Mouse (Mus musculus) hindbrain, embryonic 16.5 days (tissue): Measurements from ENCODE around the gene Pzp. TPM values are rescaled to one million over a fixed set of nuclear protein-coding genes. Genes with fewer than 3 reads are reported as not detected.

Experiments used
- ATAC-seq: fragments of 200-750 bp; cut with Nextera tagmentation; 2 replicates; pipeline ENCODE4 v1.8.0; 2017; ENCODE audit warnings: moderate TSS enrichment, moderate library complexity
- H3K27ac ChIP-seq: fragments of 300-500 bp; sonication (generic); 2 replicates; pipeline ENCODE4 v1.5.1; 2014; ENCODE audit warnings: low read depth, mild to moderate bottlenecking, control low read depth, low read length, moderate library complexity
- H3K27me3 ChIP-seq: fragments of 300-500 bp; sonication (generic); replicated peaks from 2 replicates; pipeline ENCODE4 v1.6.1; 2014; ENCODE audit warnings: low read length; ENCODE audit not compliant: control insufficient read depth, insufficient read depth
- H3K36me3 ChIP-seq: fragments of 300-500 bp; sonication (generic); 2 replicates; pipeline ENCODE4 v1.6.1; 2014; ENCODE audit warnings: mild to moderate bottlenecking, low read length, moderate library complexity, mixed read lengths; ENCODE audit not compliant: control insufficient read depth, insufficient read depth
- H3K4me1 ChIP-seq: fragments of 300-500 bp; sonication (generic); 2 replicates; pipeline ENCODE4 v1.6.1; 2014; ENCODE audit warnings: low read depth, low read length; ENCODE audit not compliant: control insufficient read depth, insufficient read depth
- H3K4me2 ChIP-seq: fragments of 300-500 bp; sonication (generic); 2 replicates; pipeline ENCODE4 v1.6.1; 2014; ENCODE audit warnings: mild to moderate bottlenecking, low read length, control low read depth, moderate library complexity
- H3K4me3 ChIP-seq: fragments of 300-500 bp; sonication (generic); 2 replicates; pipeline ENCODE4 v1.5.1; 2014; ENCODE audit warnings: mild to moderate bottlenecking, low read length, control low read depth, moderate library complexity
- H3K9ac ChIP-seq: fragments of 300-500 bp; sonication (generic); 2 replicates; pipeline ENCODE4 v1.6.1; 2014; ENCODE audit warnings: low read depth, mild to moderate bottlenecking, control low read depth, low read length, moderate library complexity
- H3K9me3 ChIP-seq: fragments of 300-500 bp; sonication (generic); 2 replicates; pipeline ENCODE4 v1.6.1; 2014; ENCODE audit warnings: mild to moderate bottlenecking, low read length, moderate library complexity; ENCODE audit not compliant: control insufficient read depth
- WGBS: fragments of 180-500 bp; shearing (Covaris S2); extraction: QIAGEN DNeasy Blood & Tissue Kit; methylation state at CpG from one replicate; pipeline ENCODE4 v1.1.7; 2014; 5-methylcytosine and 5-hydroxymethylcytosine counted together
- polyA plus RNA-seq: library from polyadenylated mRNA; unstranded; fragments of >200 nt; fragmentation: Nextera tagmentation; extraction: Ambion mirVana; gene quantifications from 2 replicates; pipeline ENCODE4 v1.2.1, GENCODE M21; 2015

The Pzp gene
- polyA plus RNA-seq, 1 experiment from 2014 or later, result 0.34 TPM

DNA sequence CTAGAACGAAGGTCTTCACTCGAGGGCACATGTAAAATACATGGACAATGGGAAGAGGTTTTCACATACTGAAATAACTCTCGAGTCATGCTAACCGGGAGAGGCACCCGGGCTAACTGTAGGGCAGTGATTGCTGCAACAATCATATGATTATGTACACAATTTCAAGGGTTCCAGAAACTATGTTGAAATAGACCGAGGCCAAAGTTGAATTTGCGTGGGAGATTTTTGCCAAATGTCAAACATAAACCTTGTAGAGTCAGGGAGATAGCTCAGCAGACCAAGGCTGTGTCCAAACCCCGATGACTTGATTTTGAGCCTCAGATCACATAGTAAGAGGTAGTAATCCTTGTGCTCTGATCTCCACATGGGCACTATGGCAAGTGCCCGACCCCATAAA is 6.2 kb upstream of the Pzp start:
- Histone ChIP-seq H3K9ac (no peak overlapping the region), H3K4me2 (no peak overlapping the region), H3K36me3 (no peaks in the 10 kb centered on the region), H3K4me1 (no peaks in the 10 kb centered on the region), H3K4me3 (no peak overlapping the region), H3K9me3 (no peaks in the 10 kb centered on the region), H3K27me3 (no peaks in the 10 kb centered on the region), H3K27ac (no peak overlapping the region)
- no peak for ATAC-seq
- WGBS, result 92% methylated on average over 9 of the region's 9 CpGs

DNA sequence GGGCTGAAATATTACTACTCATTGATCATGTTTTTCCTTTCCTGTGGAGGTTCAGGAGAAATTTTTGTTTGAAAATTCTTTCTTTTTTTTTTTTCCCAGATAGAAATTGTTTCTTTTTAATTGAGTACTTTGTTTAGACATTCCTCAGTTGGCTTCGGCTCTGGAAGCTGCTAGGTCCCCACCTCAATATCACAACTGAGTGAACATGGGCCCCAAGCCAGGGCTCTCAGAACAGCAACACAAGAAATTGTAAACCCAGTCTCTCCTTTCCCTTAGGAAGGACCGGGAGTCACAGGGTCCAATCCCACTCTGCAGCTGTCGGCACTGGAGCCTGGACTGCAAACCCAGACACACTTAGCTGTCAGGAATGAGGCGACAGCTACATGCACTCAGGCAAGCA is 2.0 kb upstream of the Pzp start:
- no peak for ATAC-seq
- no peak overlapping the region for H3K4me2 ChIP-seq
- no peaks in the 10 kb centered on the region for H3K4me1 ChIP-seq
- no peak overlapping the region for H3K4me3 ChIP-seq
- no peaks in the 10 kb centered on the region for H3K9me3 ChIP-seq
- H3K27ac ChIP-seq, result no peak overlapping the region
- H3K36me3 ChIP-seq, result no peaks in the 10 kb centered on the region
- 81% methylated on average over 4 of the region's 4 CpGs for WGBS
- no peaks in the 10 kb centered on the region for H3K27me3 ChIP-seq
- H3K9ac ChIP-seq, result no peak overlapping the region

DNA sequence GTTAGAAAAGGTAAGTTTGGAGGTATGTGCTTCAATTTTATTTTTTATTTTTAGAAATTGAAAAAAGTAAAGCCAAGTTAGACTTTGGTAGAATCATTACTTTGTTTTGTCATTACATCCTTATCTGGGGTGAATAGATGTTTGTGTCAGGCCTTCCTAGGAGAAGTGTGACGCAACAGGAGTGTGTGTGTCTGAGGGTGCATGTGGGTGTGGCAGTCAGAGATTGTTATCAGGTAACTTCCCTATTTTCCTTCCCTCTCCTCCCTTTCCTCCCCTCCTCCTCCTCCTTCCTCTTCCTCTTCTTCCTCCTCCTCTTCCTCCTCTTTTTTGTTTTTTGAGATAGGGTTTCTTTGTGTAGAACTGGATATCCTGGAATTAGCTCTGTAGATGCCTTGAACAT is 590 bp upstream of the Pzp start:
- Histone ChIP-seq H3K4me3 (no peak overlapping the region), H3K27me3 (no peaks in the 10 kb centered on the region), H3K27ac (no peak overlapping the region), H3K36me3 (no peaks in the 10 kb centered on the region), H3K9me3 (no peaks in the 10 kb centered on the region), H3K4me1 (no peaks in the 10 kb centered on the region), H3K4me2 (no peak overlapping the region), H3K9ac (no peak overlapping the region)
- 77% methylated on average over 1 of the region's 1 CpGs for WGBS
- ATAC-seq, result no peak

DNA sequence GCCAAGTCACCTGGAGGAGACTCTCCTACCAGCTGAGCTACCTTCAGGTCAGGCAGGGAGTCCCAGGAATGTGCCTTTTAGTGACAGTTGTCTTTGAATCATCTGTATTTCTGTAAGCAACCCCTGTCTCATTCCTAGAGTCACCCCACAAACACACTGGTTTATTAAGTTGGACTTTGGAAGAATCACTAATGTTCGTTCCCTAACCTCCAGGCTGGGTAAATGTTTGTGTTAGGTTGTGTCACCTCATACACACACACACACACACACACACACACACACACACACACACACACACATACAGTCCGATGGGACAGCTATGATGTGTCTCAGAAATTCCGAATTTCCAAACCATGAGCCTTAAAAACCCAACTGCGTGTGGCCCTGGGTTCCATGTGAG is 719 bp downstream of the Pzp start:
- Histone ChIP-seq H3K4me2 (no peak overlapping the region), H3K27me3 (no peaks in the 10 kb centered on the region), H3K4me1 (no peaks in the 10 kb centered on the region), H3K9ac (no peak overlapping the region), H3K4me3 (no peak overlapping the region), H3K27ac (no peak overlapping the region), H3K9me3 (0 out of 2 replicates have a peak, but pooled peaks cover 2% of the 10 kb centered on the region), H3K36me3 (no peaks in the 10 kb centered on the region)
- no peak for ATAC-seq
- 94% methylated on average over 4 of the region's 4 CpGs for WGBS

DNA sequence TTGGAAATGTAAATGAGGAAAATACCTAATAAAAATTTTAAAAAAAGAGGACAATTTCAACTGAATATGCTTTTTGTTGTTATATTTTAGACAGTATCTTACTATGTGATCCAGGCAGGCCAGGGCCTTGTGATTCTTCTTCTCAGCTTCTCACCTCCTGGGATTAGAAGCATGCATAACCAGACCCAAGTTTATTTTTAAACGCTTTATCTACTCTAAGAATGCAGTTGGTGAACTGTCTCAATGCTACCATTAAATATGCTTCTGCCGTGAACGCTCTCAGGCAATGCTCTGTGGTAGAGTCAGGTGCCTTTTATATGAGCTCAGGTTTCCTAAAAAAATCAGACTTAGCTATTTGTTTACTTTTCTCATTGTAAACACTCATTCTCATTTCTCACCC is 3.2 kb downstream of the Pzp start:
- no peaks in the 10 kb centered on the region for H3K4me1 ChIP-seq
- H3K9ac ChIP-seq, result no peak overlapping the region
- H3K4me2 ChIP-seq, result no peak overlapping the region
- WGBS, result 85% methylated on average over 3 of the region's 3 CpGs
- H3K36me3 ChIP-seq, result no peaks in the 10 kb centered on the region
- ATAC-seq, result no peak
- no peak overlapping the region for H3K4me3 ChIP-seq
- H3K9me3 ChIP-seq, result 0 out of 2 replicates have a peak, but pooled peaks cover 2% of the 10 kb centered on the region
- H3K27ac ChIP-seq, result no peak overlapping the region
- H3K27me3 ChIP-seq, result no peaks in the 10 kb centered on the region

DNA sequence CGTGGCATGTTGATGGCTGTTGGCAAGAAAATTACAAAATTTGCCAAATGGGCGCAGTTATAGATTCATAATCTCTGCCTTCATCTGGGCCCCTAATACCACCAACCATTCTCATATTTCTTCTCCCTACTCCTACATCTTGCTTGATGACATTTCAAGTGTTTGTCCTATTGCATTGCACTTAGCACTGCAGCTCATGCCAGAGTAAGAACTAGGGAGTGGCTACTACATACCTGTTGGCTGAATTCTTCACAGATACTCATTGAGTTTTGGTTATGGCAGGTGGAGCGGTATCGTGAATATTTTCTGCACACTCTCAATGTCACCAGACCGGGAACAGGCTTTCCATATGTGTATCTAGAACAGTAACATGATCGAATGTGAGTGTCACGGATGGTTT is 7.4 kb downstream of the Pzp start:
- WGBS, result 93% methylated on average over 7 of the region's 7 CpGs
- Histone ChIP-seq H3K4me2 (no peak overlapping the region), H3K27me3 (no peaks in the 10 kb centered on the region)

DNA sequence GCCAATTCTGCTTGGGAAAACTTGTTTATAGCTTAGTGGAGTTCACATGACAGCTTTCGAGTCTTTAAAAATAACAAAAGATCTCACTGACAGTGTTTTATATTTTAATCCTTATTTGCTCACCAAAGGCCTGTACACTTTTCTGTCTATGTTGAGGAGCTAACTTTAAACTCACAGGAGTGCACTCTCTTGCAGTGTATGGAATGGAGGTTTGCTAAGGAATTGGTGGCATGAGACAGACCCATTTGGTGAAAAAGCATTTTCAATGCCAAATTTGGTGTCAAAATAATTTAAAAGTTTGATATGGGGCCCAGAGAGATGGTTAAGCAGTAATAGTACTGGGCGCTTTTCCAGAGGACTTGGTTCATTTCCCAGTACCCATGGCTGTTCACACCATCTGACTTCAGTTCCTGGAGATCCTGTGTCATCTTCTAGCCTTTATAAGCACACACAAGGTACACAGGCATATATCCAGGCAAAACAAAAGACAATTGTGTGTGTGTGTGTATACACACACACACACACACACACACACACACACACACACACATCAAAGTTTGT is 20.8 kb downstream of the Pzp start:
- Histone ChIP-seq H3K4me3 (no peak overlapping the region), H3K36me3 (no peaks in the 10 kb centered on the region), H3K4me2 (no peak overlapping the region), H3K27ac (no peak overlapping the region), H3K9me3 (no peaks in the 10 kb centered on the region), H3K9ac (no peak overlapping the region), H3K4me1 (no peaks in the 10 kb centered on the region), H3K27me3 (no peaks in the 10 kb centered on the region)
- no peak for ATAC-seq
- WGBS, result 89% methylated on average over 2 of the region's 2 CpGs

More for the DNA sequence above, 7.4 kb downstream of the Pzp start:
- no peaks in the 10 kb centered on the region for H3K4me1 ChIP-seq
- ATAC-seq, result no peak
- H3K4me3 ChIP-seq, result no peak overlapping the region
- no peak overlapping the region for H3K9ac ChIP-seq
- H3K9me3 ChIP-seq, result 0 out of 2 replicates have a peak, but pooled peaks cover 4% of the 10 kb centered on the region
- no peak overlapping the region for H3K27ac ChIP-seq
- no peaks in the 10 kb centered on the region for H3K36me3 ChIP-seq

DNA sequence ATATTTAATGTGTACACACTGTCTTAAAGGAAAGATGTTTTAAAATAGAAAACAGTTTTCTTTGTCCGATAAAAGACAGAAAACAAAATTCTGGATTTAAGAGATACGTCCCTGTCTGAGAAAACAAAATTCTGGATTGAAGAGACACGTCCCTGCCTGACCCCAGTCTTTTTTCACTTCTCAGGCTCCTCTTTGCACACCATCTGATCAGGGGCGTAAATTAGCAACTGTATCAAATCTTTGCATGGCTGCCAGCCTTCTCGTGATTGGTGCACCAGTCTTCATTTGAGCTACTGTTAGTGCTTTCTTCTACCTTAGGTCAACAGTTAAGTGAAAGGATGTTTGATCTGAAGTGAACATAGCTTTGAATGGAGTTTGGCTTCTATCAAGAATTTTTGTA is 21.8 kb downstream of the Pzp start:
- no peak overlapping the region for H3K4me2 ChIP-seq
- 82% methylated on average over 5 of the region's 5 CpGs for WGBS
- no peak for ATAC-seq
- H3K27ac ChIP-seq, result no peak overlapping the region
- H3K9me3 ChIP-seq, result no peaks in the 10 kb centered on the region
- no peaks in the 10 kb centered on the region for H3K4me1 ChIP-seq
- H3K27me3 ChIP-seq, result no peaks in the 10 kb centered on the region
- H3K9ac ChIP-seq, result no peak overlapping the region
- no peaks in the 10 kb centered on the region for H3K36me3 ChIP-seq
- H3K4me3 ChIP-seq, result no peak overlapping the region

DNA sequence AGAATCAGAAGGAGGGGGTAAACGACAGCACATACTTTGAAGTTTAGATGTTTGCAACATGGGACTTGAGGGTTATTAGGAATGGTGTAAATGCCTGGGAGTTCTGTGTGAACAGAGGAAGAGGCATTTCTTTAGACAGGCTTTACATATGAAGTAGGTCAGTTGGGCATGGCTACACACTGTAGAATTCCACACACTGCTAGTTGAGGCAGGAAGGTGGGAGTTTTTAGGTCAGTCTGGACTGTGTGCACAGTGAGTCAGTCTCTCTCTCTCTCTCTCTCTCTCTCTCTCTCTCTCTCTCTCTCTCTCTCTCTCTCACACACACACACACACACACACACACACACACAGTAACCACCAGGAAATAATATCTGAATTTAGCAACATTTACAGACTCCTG is 31.2 kb downstream of the Pzp start:
- no peak for ATAC-seq
- Histone ChIP-seq H3K27me3 (no peaks in the 10 kb centered on the region), H3K36me3 (no peaks in the 10 kb centered on the region), H3K9ac (no peak overlapping the region), H3K4me3 (no peak overlapping the region), H3K4me1 (no peaks in the 10 kb centered on the region), H3K27ac (no peak overlapping the region), H3K9me3 (no peaks in the 10 kb centered on the region), H3K4me2 (no peak overlapping the region)
- 83% methylated on average over 1 of the region's 1 CpGs for WGBS
